21 mouse cellular contexts compared by ENCODE assay signal in the genomic region with DNA sequence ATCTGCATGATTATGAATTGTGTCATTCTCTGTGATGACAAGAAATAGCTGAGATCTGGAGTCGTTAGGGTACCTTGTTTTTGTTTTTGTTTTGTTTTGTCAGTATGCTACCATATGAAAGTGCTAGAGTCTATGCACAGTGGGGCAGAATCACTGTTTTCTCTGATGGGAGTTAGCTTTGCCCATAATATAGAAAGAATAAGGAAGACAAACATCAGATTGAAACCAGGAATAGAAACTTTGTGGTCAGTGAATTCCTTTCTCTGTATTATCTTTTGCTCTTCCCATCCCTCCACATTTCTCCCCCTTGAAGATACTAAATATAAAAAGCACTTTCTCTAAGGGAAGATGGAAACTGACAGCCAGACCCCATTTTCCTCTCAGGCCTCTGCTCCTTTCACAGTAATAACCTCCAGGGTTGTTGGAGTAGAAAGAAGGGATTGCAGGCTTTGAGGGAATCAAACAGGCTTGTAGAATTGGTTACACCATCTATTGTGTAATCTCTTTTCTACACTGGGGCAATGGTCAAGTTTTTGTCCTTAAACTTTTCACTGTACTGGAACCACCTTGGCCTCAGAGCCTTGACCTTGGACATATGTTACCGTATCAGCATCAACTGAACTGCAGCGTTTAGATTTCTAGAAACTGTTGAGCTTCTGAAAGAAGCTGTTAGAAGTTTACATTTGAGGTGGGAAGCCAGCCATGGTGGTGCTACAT. TPM values are rescaled to one million over a fixed set of nuclear protein-coding genes. Genes with fewer than 3 reads are reported as not detected.
DNase-seq lines count a peak whose midpoint lies in the region; ATAC-seq lines count a peak whose summit lies in the region.
"Had no signal": no experiment of that assay in that cellular context is flagged by ENCODE, and none has a peak within 500 bp of the region (broad histone marks: within the 10 kb centered on the region; RNA-seq: fewer than 3 reads in every experiment).

No protein-coding gene starts in this region.

- H3K36me3 ChIP-seq in forebrain, embryonic 10.5 days (replicated peaks), result peaks cover 11% of the 10 kb centered on the region; the same call in 1 of the 2 replicates
- H3K36me3 ChIP-seq in forebrain, embryonic 13.5 days (ENCODE audit: poor library complexity, severe bottlenecking), result no peaks in the 10 kb centered on the region
- H3K36me3 ChIP-seq: heart, embryonic 15.5 days; hindbrain, embryonic 10.5 days; liver, embryonic 12.5 days; lung, embryonic 15.5 days had no signal

- H3K4me3 ChIP-seq in forebrain, embryonic 10.5 days, result no peak overlapping the region
- no peak overlapping the region for H3K4me3 ChIP-seq in forebrain, embryonic 13.5 days
- H3K4me3 ChIP-seq: heart, embryonic 15.5 days; hindbrain, embryonic 10.5 days; liver, embryonic 12.5 days; lung, embryonic 15.5 days had no signal

- no peak overlapping the region for H3K9ac ChIP-seq in forebrain, embryonic 13.5 days
- H3K9ac ChIP-seq: heart, embryonic 15.5 days; liver, embryonic 12.5 days; lung, embryonic 15.5 days had no signal

- H3K4me2 ChIP-seq in forebrain, embryonic 13.5 days, result no peak overlapping the region
- H3K4me2 ChIP-seq: heart, embryonic 15.5 days; liver, embryonic 12.5 days; lung, embryonic 15.5 days had no signal

- no peak for DNase-seq in forebrain, embryonic 10.5 days (ENCODE audit: extremely low spot score, low spot score)
- DNase-seq in 3T3-L1 (ENCODE audit: low read depth, low spot score), result peak; percentile 35
- DNase-seq in spleen, postnatal 36 days (ENCODE audit: low spot score in 2 of 2), result no peak
- DNase-seq in left cerebral cortex, adult 11 months (ENCODE audit: low spot score), result no peak
- no peak for DNase-seq in cerebellum, adult 11-12 months
- DNase-seq: adrenal gland, postnatal 36 days; cerebellum, postnatal 14 days; gastrocnemius, postnatal 36 days; left cerebral cortex, postnatal 4 days; right cerebral cortex, adult 18-20 months; spleen, adult 18-20 months; thymus, postnatal 25 days had no signal

- H3K27me3 ChIP-seq in forebrain, embryonic 10.5 days (ENCODE audit: poor library complexity, severe bottlenecking), result no peaks in the 10 kb centered on the region
- H3K27me3 ChIP-seq in forebrain, embryonic 13.5 days, result no peaks in the 10 kb centered on the region
- H3K27me3 ChIP-seq: CH12.LX; heart, embryonic 15.5 days; liver, embryonic 12.5 days; lung, embryonic 15.5 days had no signal

- H3K9me3 ChIP-seq in forebrain, embryonic 10.5 days, result no peaks in the 10 kb centered on the region
- H3K9me3 ChIP-seq in forebrain, embryonic 13.5 days (replicated peaks), result no peaks in the 10 kb centered on the region
- H3K9me3 ChIP-seq: heart, embryonic 15.5 days; hindbrain, embryonic 10.5 days; liver, embryonic 12.5 days; lung, embryonic 15.5 days had no signal

- peaks cover 54% of the 10 kb centered on the region for H3K4me1 ChIP-seq in forebrain, embryonic 10.5 days
- H3K4me1 ChIP-seq in forebrain, embryonic 13.5 days, result peaks cover 29% of the 10 kb centered on the region

- WGBS in forebrain, embryonic 10.5 days, result 85% methylated on average over 3 of the region's 3 CpGs
- WGBS in forebrain, embryonic 13.5 days, result 78% methylated on average over 3 of the region's 3 CpGs

- H3K27ac ChIP-seq in forebrain, embryonic 10.5 days, result peak overlapping the region; percentile 74
- no peak overlapping the region for H3K27ac ChIP-seq in forebrain, embryonic 13.5 days
- H3K27ac ChIP-seq: heart, embryonic 15.5 days; hindbrain, embryonic 10.5 days; liver, embryonic 12.5 days; lung, embryonic 15.5 days had no signal

- ATAC-seq in forebrain, embryonic 13.5 days, result no peak
- peak; percentile 43 for ATAC-seq in common myeloid progenitor, adult 5-6 weeks (replicated peaks; ENCODE audit: low read depth, poor library complexity, severe bottlenecking)
- ATAC-seq in megakaryocyte progenitor cell, adult 5-6 weeks (replicated peaks; ENCODE audit: poor library complexity), result peak; percentile 49
- ATAC-seq: inflammation-experienced regulatory T-cells, adult 6 months; liver, embryonic 12.5 days had no signal

RNA-seq across cellular contexts. Expression of gene Itpr1, which starts 33.6 kb away (rescaled TPM):
- 11.6 and 11.9 TPM in 2 replicates for polyA plus RNA-seq in forebrain, embryonic 10.5 days (2016; fragmentation: Nextera tagmentation; extraction: Ambion mirVana)
- 5.7 and 6.9 TPM in 2 replicates for polyA plus RNA-seq in forebrain, embryonic 13.5 days (2015; fragmentation: Nextera tagmentation; extraction: Ambion mirVana)
- 100 and 111 TPM in 2 replicates for total RNA-seq in common myeloid progenitor, adult 5-6 weeks (2017)
- 36.5 and 40.4 TPM in 2 replicates for total RNA-seq in megakaryocyte progenitor cell, adult 5-6 weeks (2015)
- total RNA-seq in megakaryocyte progenitor cell, adult 5-6 weeks (2017), result 76.6 and 90.4 TPM in 2 replicates
